Mouse (Mus musculus): Measurements from ENCODE around the gene Lyrm1. TPM values are rescaled to one million over a fixed set of nuclear protein-coding genes. Genes with fewer than 3 reads are reported as not detected.

Lyrm1 gene
- total and polyA plus RNA-seq, 3 experiments = 5.9 to 9.6 (median 9.1) TPM

GRCm38 (mm10) chr7:119873050-119873449 lies 22.6 kb upstream of the Lyrm1 start:
- H3K36me3 ChIP-seq (ENCODE audit: control insufficient read depth, insufficient read depth, low read length) = peaks cover 5% of the 10 kb centered on the region
- TF ChIP-seq CTCF (IDR thresholded peaks at IDR 0.05) = no peak
- TF ChIP-seq POLR2A (IDR thresholded peaks at IDR 0.05; ENCODE audit: insufficient read depth, low read depth, low read length) = no peak
- TF ChIP-seq EP300 (IDR thresholded peaks at IDR 0.05; ENCODE audit: insufficient read depth, low read depth, low read length) = no peak
- DNase-seq = no peak
- intact Hi-C loops (cut with DNase I) = no loop called here
- no peak overlapping the region for H3K4me3 ChIP-seq
- no peak overlapping the region for H3K27ac ChIP-seq
- no peaks in the 10 kb centered on the region for H3K79me2 ChIP-seq (replicated peaks; ENCODE audit: control insufficient read depth, insufficient read depth, low read length)
- H3K9ac ChIP-seq (ENCODE audit: low read depth, low read length) = no peak overlapping the region
- no peaks in the 10 kb centered on the region for H3K27me3 ChIP-seq (ENCODE audit: control insufficient read depth, insufficient read depth, low read length)
- peaks cover 4% of the 10 kb centered on the region; the same call in 1 of the 2 replicates for H3K4me1 ChIP-seq (ENCODE audit: control insufficient read depth, insufficient read depth, low read length)
- WGBS = 65% methylated on average over 2 of the region's 2 CpGs

DNA sequence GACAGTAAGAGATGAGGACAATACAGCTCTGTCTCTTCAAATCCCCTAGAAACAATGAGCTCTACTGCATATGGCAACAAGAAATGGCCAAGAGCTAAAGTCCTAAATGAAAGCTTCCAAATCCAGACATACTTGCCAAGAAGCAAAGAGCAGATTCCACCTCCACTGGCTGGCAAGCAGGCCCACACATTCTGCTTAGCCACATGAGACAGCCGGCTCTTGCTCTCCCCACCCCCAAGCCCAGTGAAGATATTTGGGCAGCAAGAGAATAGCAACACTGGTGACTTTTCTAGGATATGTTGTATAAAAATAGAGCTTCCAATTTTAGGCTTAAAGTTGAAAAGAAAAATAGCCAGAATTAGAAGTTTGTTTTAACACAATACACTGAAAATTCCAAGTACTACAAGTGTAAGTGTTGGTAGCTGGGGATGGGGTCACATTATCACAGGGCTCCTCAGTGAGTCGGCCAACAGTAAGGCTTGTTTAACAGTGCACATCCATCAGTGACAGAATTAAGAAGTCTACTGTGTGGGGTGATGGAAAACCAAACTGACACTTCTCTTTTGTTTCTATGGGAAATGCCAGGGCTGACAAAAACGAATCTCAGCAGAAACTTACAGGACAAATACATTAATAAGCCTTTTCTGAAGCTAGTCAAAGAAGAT lies 19.8 kb upstream of the Lyrm1 start:
- H3K27ac ChIP-seq = no peak overlapping the region; the same call in 1 of the 2 replicates
- intact Hi-C loops (cut with DNase I) = no loop called here
- H3K36me3 ChIP-seq (ENCODE audit: control insufficient read depth, insufficient read depth, low read length) = peaks cover 6% of the 10 kb centered on the region
- no peak overlapping the region for H3K4me3 ChIP-seq
- TF ChIP-seq POLR2A (IDR thresholded peaks at IDR 0.05; ENCODE audit: insufficient read depth, low read depth, low read length) (no peak), EP300 (IDR thresholded peaks at IDR 0.05; ENCODE audit: insufficient read depth, low read depth, low read length) (no peak), CTCF (IDR thresholded peaks at IDR 0.05) (no peak)
- peak in 1 of 2 experiments; percentile 43 for DNase-seq
- no peak overlapping the region for H3K9ac ChIP-seq (ENCODE audit: low read depth, low read length)
- H3K4me1 ChIP-seq (ENCODE audit: control insufficient read depth, insufficient read depth, low read length) = peaks cover 5% of the 10 kb centered on the region
- no peaks in the 10 kb centered on the region for H3K27me3 ChIP-seq (ENCODE audit: control insufficient read depth, insufficient read depth, low read length)
- WGBS = 42% methylated on average over 3 of the region's 3 CpGs
- no peaks in the 10 kb centered on the region; the same call in 1 of the 2 replicates for H3K79me2 ChIP-seq (replicated peaks; ENCODE audit: control insufficient read depth, insufficient read depth, low read length)

DNA sequence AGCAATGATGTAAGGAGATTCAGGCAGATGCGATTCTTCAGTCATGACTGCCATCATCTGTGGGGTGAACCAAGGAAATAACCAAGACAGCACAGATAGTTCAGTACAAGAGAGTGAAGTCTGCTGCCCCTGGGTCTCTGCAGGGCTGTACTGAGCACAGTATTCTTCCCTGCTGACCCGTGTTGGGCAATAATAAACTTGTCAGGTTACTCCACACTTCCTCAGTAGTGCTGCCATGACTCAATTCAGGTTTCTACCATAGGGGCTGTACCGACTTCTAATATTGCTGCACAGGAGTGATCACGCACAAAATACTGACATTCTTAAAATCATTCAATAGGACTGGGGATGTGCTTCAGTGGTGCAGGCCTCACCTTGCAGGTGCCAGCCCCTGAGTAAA lies 16.5 kb upstream of the Lyrm1 start:
- H3K4me1 ChIP-seq (ENCODE audit: control insufficient read depth, insufficient read depth, low read length) = peaks cover 5% of the 10 kb centered on the region
- peaks cover 6% of the 10 kb centered on the region for H3K36me3 ChIP-seq (ENCODE audit: control insufficient read depth, insufficient read depth, low read length)
- H3K79me2 ChIP-seq (replicated peaks; ENCODE audit: control insufficient read depth, insufficient read depth, low read length) = no peaks in the 10 kb centered on the region; the same call in 1 of the 2 replicates
- no peak overlapping the region for H3K9ac ChIP-seq (ENCODE audit: low read depth, low read length)
- TF ChIP-seq EP300 (IDR thresholded peaks at IDR 0.05; ENCODE audit: insufficient read depth, low read depth, low read length) (no peak), CTCF (IDR thresholded peaks at IDR 0.05) (no peak), POLR2A (IDR thresholded peaks at IDR 0.05; ENCODE audit: insufficient read depth, low read depth, low read length) (no peak)
- DNase-seq = no peak
- H3K4me3 ChIP-seq = no peak overlapping the region
- WGBS = 94% methylated on average over 4 of the region's 4 CpGs
- H3K27me3 ChIP-seq (ENCODE audit: control insufficient read depth, insufficient read depth, low read length) = no peaks in the 10 kb centered on the region
- intact Hi-C loops (cut with DNase I) = no loop called here
- no peak overlapping the region for H3K27ac ChIP-seq

DNA sequence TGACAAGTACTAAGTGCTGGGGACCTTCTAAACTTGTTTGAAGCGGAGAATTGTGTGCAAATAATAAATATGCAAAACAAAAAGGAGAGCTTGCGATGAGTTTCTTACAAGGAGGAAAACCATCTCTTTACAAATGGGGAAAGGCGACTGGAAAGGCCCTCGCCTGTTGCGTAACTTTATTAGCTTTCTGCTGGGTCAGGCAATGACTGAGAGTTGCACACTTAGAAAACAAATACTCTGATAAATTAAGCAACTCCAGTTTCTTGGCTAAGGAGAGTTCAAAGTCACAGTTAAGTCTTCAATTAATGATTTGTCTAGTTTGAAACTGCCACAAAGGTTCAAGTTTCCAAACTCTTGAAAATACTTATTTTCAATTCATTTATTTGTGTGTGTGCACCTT lies 15.3 kb upstream of the Lyrm1 start:
- intact Hi-C loops (cut with DNase I) = no loop called here
- H3K79me2 ChIP-seq (replicated peaks; ENCODE audit: control insufficient read depth, insufficient read depth, low read length) = peaks cover 3% of the 10 kb centered on the region; the same call in 1 of the 2 replicates
- H3K36me3 ChIP-seq (ENCODE audit: control insufficient read depth, insufficient read depth, low read length) = peaks cover 6% of the 10 kb centered on the region
- no peak overlapping the region for H3K9ac ChIP-seq (ENCODE audit: low read depth, low read length)
- peak in 1 of 2 experiments; percentile 28 for DNase-seq
- no peak overlapping the region for H3K4me3 ChIP-seq
- peaks cover 5% of the 10 kb centered on the region for H3K4me1 ChIP-seq (ENCODE audit: control insufficient read depth, insufficient read depth, low read length)
- H3K27ac ChIP-seq = 0 out of 2 replicates have a peak overlapping the region, but pooled peaks have one; percentile 8
- WGBS = 78% methylated on average over 5 of the region's 5 CpGs
- H3K27me3 ChIP-seq (ENCODE audit: control insufficient read depth, insufficient read depth, low read length) = no peaks in the 10 kb centered on the region
- TF ChIP-seq CTCF (IDR thresholded peaks at IDR 0.05) (no peak), EP300 (IDR thresholded peaks at IDR 0.05; ENCODE audit: insufficient read depth, low read depth, low read length) (no peak), POLR2A (IDR thresholded peaks at IDR 0.05; ENCODE audit: insufficient read depth, low read depth, low read length) (no peak)

GRCm38 (mm10) chr7:119881229-119881628 lies 14.4 kb upstream of the Lyrm1 start:
- WGBS = 83% methylated on average over 2 of the region's 2 CpGs
- Histone ChIP-seq H3K4me3 (no peak overlapping the region), H3K36me3 (ENCODE audit: control insufficient read depth, insufficient read depth, low read length) (peaks cover 6% of the 10 kb centered on the region), H3K4me1 (ENCODE audit: control insufficient read depth, insufficient read depth, low read length) (peaks cover 1% of the 10 kb centered on the region), H3K27me3 (ENCODE audit: control insufficient read depth, insufficient read depth, low read length) (no peaks in the 10 kb centered on the region), H3K9ac (ENCODE audit: low read depth, low read length) (no peak overlapping the region), H3K79me2 (replicated peaks; ENCODE audit: control insufficient read depth, insufficient read depth, low read length) (peaks cover 4% of the 10 kb centered on the region; the same call in 1 of the 2 replicates), H3K27ac (no peak overlapping the region)
- intact Hi-C loops (cut with DNase I) = no loop called here
- TF ChIP-seq POLR2A (IDR thresholded peaks at IDR 0.05; ENCODE audit: insufficient read depth, low read depth, low read length) (no peak), CTCF (IDR thresholded peaks at IDR 0.05) (no peak), EP300 (IDR thresholded peaks at IDR 0.05; ENCODE audit: insufficient read depth, low read depth, low read length) (no peak)
- no peak for DNase-seq

DNA sequence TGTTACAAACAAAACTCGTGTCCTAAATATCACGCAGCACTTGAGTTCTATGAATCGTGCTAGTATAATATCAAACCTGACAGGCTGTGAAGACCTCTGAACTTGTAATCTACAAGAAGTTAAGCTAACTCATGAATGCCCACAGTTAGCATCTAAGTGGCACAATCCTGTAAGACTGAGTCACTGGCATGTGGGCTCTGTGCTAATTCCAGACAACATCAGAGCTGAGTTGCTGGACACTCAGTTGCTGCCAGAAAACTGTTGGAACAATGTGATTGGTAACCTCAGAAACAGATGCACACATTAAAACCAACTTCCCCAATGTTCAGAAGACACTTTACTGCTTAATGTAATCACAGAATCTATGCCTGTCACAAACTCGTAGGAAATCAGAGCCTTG lies 7.8 kb upstream of the Lyrm1 start:
- H3K36me3 ChIP-seq (ENCODE audit: control insufficient read depth, insufficient read depth, low read length) = peaks cover 6% of the 10 kb centered on the region
- no peak for DNase-seq
- H3K4me3 ChIP-seq = no peak overlapping the region
- no peaks in the 10 kb centered on the region; the same call in 1 of the 2 replicates for H3K4me1 ChIP-seq (ENCODE audit: control insufficient read depth, insufficient read depth, low read length)
- no peak overlapping the region for H3K27ac ChIP-seq
- 52% methylated on average over 4 of the region's 4 CpGs for WGBS
- intact Hi-C loops (cut with DNase I) = no loop called here
- H3K9ac ChIP-seq (ENCODE audit: low read depth, low read length) = no peak overlapping the region
- TF ChIP-seq POLR2A (IDR thresholded peaks at IDR 0.05; ENCODE audit: insufficient read depth, low read depth, low read length) (no peak), CTCF (IDR thresholded peaks at IDR 0.05) (no peak), EP300 (IDR thresholded peaks at IDR 0.05; ENCODE audit: insufficient read depth, low read depth, low read length) (no peak)
- no peaks in the 10 kb centered on the region for H3K27me3 ChIP-seq (ENCODE audit: control insufficient read depth, insufficient read depth, low read length)
- peaks cover 4% of the 10 kb centered on the region; the same call in 1 of the 2 replicates for H3K79me2 ChIP-seq (replicated peaks; ENCODE audit: control insufficient read depth, insufficient read depth, low read length)

Data from heart, adult 2 months (tissue).